Mouse (Mus musculus): ENCODE results near the gene Slc25a42. TPM values are rescaled to one million over a fixed set of nuclear protein-coding genes. Genes with fewer than 3 reads are reported as not detected.
A peak's percentile ranks its signal among the peaks of the same experiment; 100 is the strongest.

The Slc25a42 gene
- polyA plus RNA-seq, 1 experiment from 2014 or later, result 7.6 TPM

- H3K4me1 ChIP-seq (replicated peaks), result peaks cover 19% of the 10 kb centered on the region
- no peak overlapping the region for H3K4me2 ChIP-seq
- H3K27ac ChIP-seq, result no peak overlapping the region
- 68% methylated on average over 3 of the region's 3 CpGs for WGBS
- no peak overlapping the region for H3K9ac ChIP-seq
- no peaks in the 10 kb centered on the region for H3K27me3 ChIP-seq
- H3K4me3 ChIP-seq, result no peak overlapping the region
- no peaks in the 10 kb centered on the region for H3K9me3 ChIP-seq (replicated peaks)
- no peaks in the 10 kb centered on the region for H3K36me3 ChIP-seq
- no peak for ATAC-seq (replicated peaks; ENCODE audit: insufficient number of reproducible peaks, insufficient read depth, low FRiP score, low read depth)
These were observed 2.3 kb upstream of the Slc25a42 start for GRCm38 (mm10) chr8:70214411-70214810.

GRCm38 (mm10) chr8:70211726-70212111, 386 bp downstream of the Slc25a42 start:
- peaks cover 18% of the 10 kb centered on the region for H3K4me1 ChIP-seq (replicated peaks)
- peak overlapping the region; percentile 95 for H3K4me2 ChIP-seq
- H3K4me3 ChIP-seq, result peak overlapping the region; percentile 80
- H3K36me3 ChIP-seq, result no peaks in the 10 kb centered on the region
- H3K9me3 ChIP-seq (replicated peaks), result no peaks in the 10 kb centered on the region
- peak overlapping the region; percentile 83 for H3K9ac ChIP-seq
- under 1% methylated on average over 31 of the region's 31 CpGs for WGBS
- peak overlapping the region; percentile 83 for H3K27ac ChIP-seq
- ATAC-seq (replicated peaks; ENCODE audit: insufficient number of reproducible peaks, insufficient read depth, low FRiP score, low read depth), result no peak; the same call in 1 of the 2 replicates
- H3K27me3 ChIP-seq, result no peaks in the 10 kb centered on the region

DNA sequence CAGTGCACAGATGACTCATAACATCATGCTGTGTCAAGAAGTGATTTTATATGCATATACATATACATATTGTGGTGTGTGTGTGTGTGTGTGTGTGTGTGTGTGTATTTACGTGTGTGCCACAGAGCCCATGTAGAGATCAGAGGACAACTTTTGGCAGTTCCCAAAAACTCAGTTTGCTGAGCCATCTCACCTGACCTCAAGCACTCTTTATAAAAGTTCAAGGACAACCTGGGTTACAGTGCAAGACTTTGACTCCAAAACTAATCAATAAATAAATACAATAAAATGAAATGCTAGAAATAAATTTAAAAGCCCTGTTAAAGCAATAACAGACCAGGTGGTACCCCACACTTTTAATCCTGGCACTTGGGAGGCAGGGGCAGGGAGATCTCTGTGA, 830 bp downstream of the Slc25a42 start:
- H3K4me1 ChIP-seq (replicated peaks), result peaks cover 15% of the 10 kb centered on the region
- no peaks in the 10 kb centered on the region for H3K36me3 ChIP-seq
- ATAC-seq (replicated peaks; ENCODE audit: insufficient number of reproducible peaks, insufficient read depth, low FRiP score, low read depth), result no peak
- 81% methylated on average over 1 of the region's 1 CpGs for WGBS
- H3K27ac ChIP-seq, result no peak overlapping the region
- peak overlapping the region; percentile 80 for H3K4me3 ChIP-seq
- H3K4me2 ChIP-seq, result peak overlapping the region; percentile 95
- H3K9ac ChIP-seq, result peak overlapping the region; percentile 83
- no peaks in the 10 kb centered on the region for H3K9me3 ChIP-seq (replicated peaks)
- H3K27me3 ChIP-seq, result no peaks in the 10 kb centered on the region

GRCm38 (mm10) chr8:70210538-70210937, 1.6 kb downstream of the Slc25a42 start:
- H3K9ac ChIP-seq, result peak overlapping the region; percentile 20; the same call in 1 of the 2 replicates
- no peak for ATAC-seq (replicated peaks; ENCODE audit: insufficient number of reproducible peaks, insufficient read depth, low FRiP score, low read depth)
- 20% methylated on average over 8 of the region's 8 CpGs for WGBS
- H3K27me3 ChIP-seq, result no peaks in the 10 kb centered on the region
- H3K36me3 ChIP-seq, result no peaks in the 10 kb centered on the region
- H3K4me1 ChIP-seq (replicated peaks), result peaks cover 15% of the 10 kb centered on the region
- peak overlapping the region; percentile 95 for H3K4me2 ChIP-seq
- peak overlapping the region; percentile 57 for H3K27ac ChIP-seq
- H3K4me3 ChIP-seq, result peak overlapping the region; percentile 16
- no peaks in the 10 kb centered on the region for H3K9me3 ChIP-seq (replicated peaks)

DNA sequence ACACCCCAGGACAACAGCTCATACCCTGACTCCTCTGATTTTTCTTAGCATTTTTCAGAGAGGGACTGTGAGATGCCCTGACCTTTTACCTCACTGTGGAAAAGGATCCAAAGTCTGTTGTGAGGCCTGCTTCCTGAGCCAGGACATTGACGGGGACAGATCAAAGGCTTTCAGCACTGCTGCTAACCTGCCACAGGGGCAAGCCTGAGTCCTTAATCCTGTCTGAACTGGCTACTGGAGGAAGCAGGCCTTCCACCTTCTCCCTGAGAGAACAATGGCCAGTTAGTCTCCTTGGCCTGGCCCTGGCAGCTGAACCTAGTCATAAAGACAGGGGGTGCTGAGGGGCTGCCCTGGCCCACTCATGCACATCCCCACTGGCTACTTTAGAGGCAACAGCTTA, 4.0 kb downstream of the Slc25a42 start:
- WGBS, result 53% methylated on average over 1 of the region's 1 CpGs
- no peak overlapping the region for H3K4me2 ChIP-seq
- no peaks in the 10 kb centered on the region for H3K36me3 ChIP-seq
- ATAC-seq (replicated peaks; ENCODE audit: insufficient number of reproducible peaks, insufficient read depth, low FRiP score, low read depth), result no peak
- no peak overlapping the region for H3K4me3 ChIP-seq
- H3K9me3 ChIP-seq (replicated peaks), result no peaks in the 10 kb centered on the region
- no peak overlapping the region for H3K9ac ChIP-seq
- no peaks in the 10 kb centered on the region for H3K27me3 ChIP-seq
- H3K4me1 ChIP-seq (replicated peaks), result peaks cover 18% of the 10 kb centered on the region
- H3K27ac ChIP-seq, result no peak overlapping the region

DNA sequence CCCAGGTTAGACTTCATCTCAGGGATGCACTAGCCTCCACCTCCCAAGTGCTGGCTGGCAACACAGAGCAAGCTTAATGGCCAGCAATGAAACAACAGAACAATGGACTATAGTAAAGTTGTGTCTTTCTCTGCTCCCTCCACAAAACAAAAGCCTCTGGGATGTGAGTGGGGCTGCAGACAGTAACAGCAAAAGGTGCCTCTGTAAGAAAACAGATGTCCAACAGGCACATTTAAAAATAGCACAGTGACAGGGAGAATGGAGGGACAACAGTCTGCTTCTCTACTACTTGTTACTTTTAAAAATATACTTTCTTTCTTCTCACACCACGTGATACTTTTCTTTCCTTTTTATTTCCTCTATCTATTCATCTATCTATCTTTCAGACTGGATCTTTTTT, 7.3 kb downstream of the Slc25a42 start:
- Histone ChIP-seq H3K4me1 (replicated peaks) (peaks cover 8% of the 10 kb centered on the region), H3K9ac (no peak overlapping the region), H3K4me3 (no peak overlapping the region), H3K4me2 (peak overlapping the region; percentile 23; the same call in 1 of the 2 replicates), H3K36me3 (no peaks in the 10 kb centered on the region), H3K27me3 (no peaks in the 10 kb centered on the region), H3K9me3 (replicated peaks) (no peaks in the 10 kb centered on the region), H3K27ac (peak overlapping the region; percentile 85)
- no peak for ATAC-seq (replicated peaks; ENCODE audit: insufficient number of reproducible peaks, insufficient read depth, low FRiP score, low read depth)
- WGBS, result 21% methylated on average over 1 of the region's 1 CpGs

DNA sequence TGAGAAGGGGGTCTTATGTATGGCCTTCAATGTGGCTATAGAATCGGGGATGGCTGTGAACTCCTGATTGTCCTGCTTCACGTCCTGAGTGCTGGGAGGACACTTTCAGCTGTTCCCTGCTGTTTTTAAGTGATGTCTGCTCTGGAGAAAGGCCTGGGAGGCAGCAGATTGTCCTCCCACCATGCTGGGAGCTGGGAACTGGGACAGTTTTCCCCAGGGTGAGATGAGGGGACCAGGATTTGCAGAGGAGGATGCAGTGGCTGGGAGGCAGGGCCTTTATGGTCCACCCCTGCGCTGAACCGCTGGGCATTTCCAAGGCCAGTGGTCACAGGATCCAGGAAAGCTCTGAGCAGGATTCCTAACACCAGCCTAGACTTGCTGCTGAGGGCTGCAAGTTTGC, 9.0 kb downstream of the Slc25a42 start:
- no peak overlapping the region for H3K4me2 ChIP-seq
- no peaks in the 10 kb centered on the region for H3K27me3 ChIP-seq
- peaks cover 6% of the 10 kb centered on the region for H3K4me1 ChIP-seq (replicated peaks)
- H3K27ac ChIP-seq, result no peak overlapping the region
- no peak overlapping the region for H3K4me3 ChIP-seq
- ATAC-seq (replicated peaks; ENCODE audit: insufficient number of reproducible peaks, insufficient read depth, low FRiP score, low read depth), result no peak
- no peaks in the 10 kb centered on the region for H3K36me3 ChIP-seq
- no peak overlapping the region for H3K9ac ChIP-seq
- no peaks in the 10 kb centered on the region for H3K9me3 ChIP-seq (replicated peaks)
- 77% methylated on average over 4 of the region's 4 CpGs for WGBS

DNA sequence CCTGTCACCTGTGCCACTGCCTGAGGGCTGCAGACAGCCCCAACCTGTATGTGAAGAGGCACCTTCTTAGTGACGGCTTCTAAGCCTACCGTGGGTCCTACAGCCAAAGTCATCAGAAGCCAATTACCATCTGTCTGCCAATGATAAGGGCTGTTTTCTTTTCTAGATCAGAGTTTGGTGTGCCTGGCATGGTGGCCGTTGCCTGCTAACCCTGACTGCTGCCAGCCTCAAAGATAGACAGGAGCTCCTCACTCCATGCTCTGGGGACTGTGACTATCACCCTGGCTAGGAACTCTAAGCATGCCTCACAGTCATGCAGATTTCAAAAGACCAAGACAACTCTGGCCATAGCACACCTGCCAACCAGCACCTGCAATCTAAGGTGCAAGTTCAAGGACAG, 10.7 kb downstream of the Slc25a42 start:
- 56% methylated on average over 3 of the region's 3 CpGs for whole genome bisulfite sequencing
- Histone ChIP-seq H3K27ac (no peak overlapping the region), H3K9me3 (replicated peaks) (no peaks in the 10 kb centered on the region), H3K4me1 (replicated peaks) (peaks cover 5% of the 10 kb centered on the region), H3K4me3 (no peak overlapping the region), H3K9ac (no peak overlapping the region), H3K4me2 (no peak overlapping the region), H3K27me3 (no peaks in the 10 kb centered on the region), H3K36me3 (no peaks in the 10 kb centered on the region)
- ATAC-seq (replicated peaks; ENCODE audit: insufficient number of reproducible peaks, insufficient read depth, low FRiP score, low read depth), result no peak

DNA sequence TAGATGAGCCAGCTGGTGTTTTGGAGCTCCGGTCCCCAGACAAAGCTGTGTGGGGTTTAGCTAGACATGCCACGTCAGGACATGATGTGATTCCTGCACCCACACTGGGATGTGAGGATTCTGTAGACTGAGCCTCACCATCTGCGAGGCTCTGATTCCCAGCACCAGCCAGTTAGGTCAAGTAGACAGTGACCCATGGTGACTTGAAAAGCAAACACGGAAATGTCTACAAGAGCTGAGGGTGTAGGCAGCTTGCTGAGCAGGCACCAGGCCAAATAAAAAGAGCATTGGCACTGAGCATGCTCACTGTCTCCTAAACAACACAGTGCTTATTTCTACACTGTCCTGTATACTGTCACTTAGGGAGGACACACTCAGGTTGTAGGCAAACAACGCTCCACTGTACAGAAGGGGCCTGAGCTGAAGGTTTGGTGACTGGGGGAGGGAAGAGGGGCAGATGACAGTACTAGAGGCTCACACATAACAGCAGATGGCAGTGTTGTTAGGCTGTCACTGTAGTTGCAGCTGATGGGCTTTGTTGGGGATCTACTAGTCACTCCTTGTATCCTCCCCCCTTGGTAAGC, 11.9 kb downstream of the Slc25a42 start:
- 59% methylated on average over 5 of the region's 5 CpGs for WGBS
- peaks cover 5% of the 10 kb centered on the region for H3K4me1 ChIP-seq (replicated peaks)
- no peak overlapping the region for H3K9ac ChIP-seq
- no peaks in the 10 kb centered on the region for H3K9me3 ChIP-seq (replicated peaks)
- no peak overlapping the region for H3K4me3 ChIP-seq
- H3K27me3 ChIP-seq, result no peaks in the 10 kb centered on the region
- H3K4me2 ChIP-seq, result no peak overlapping the region
- no peak overlapping the region for H3K27ac ChIP-seq
- ATAC-seq (replicated peaks; ENCODE audit: insufficient number of reproducible peaks, insufficient read depth, low FRiP score, low read depth), result peak; percentile 40; the same call in 1 of the 2 replicates
- no peaks in the 10 kb centered on the region for H3K36me3 ChIP-seq

DNA sequence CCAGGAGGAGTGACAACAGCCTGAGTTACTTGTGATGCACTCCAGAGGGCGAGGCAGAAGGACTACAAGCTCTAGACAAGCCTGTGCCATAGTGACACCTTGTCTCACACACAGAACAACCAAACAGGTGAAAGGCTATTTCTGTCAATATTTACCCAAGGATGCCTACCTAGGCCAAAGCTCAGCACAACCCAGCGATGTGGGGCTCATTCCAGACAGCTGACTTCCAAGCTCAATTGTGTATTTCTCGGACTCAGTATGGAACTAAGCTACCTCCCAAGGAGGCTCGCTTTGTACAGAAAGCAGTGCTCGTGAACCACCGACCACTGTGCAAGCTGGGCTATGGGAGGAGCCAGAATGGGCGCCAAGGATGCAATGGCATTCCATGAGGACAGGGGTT, 14.5 kb downstream of the Slc25a42 start:
- Histone ChIP-seq H3K4me3 (no peak overlapping the region), H3K4me2 (no peak overlapping the region), H3K36me3 (no peaks in the 10 kb centered on the region), H3K9ac (no peak overlapping the region), H3K9me3 (replicated peaks) (no peaks in the 10 kb centered on the region), H3K27me3 (no peaks in the 10 kb centered on the region), H3K4me1 (replicated peaks) (no peaks in the 10 kb centered on the region), H3K27ac (no peak overlapping the region)
- WGBS, result 55% methylated on average over 7 of the region's 7 CpGs
- no peak for ATAC-seq (replicated peaks; ENCODE audit: insufficient number of reproducible peaks, insufficient read depth, low FRiP score, low read depth)

GRCm38 (mm10) chr8:70195762-70196161, 16.3 kb downstream of the Slc25a42 start:
- no peak overlapping the region for H3K4me3 ChIP-seq
- no peaks in the 10 kb centered on the region for H3K36me3 ChIP-seq
- H3K27ac ChIP-seq, result no peak overlapping the region
- H3K4me1 ChIP-seq (replicated peaks), result no peaks in the 10 kb centered on the region
- no peak overlapping the region for H3K4me2 ChIP-seq
- 81% methylated on average over 2 of the region's 2 CpGs for WGBS
- H3K9ac ChIP-seq, result no peak overlapping the region
- H3K27me3 ChIP-seq, result no peaks in the 10 kb centered on the region
- no peaks in the 10 kb centered on the region for H3K9me3 ChIP-seq (replicated peaks)
- ATAC-seq (replicated peaks; ENCODE audit: insufficient number of reproducible peaks, insufficient read depth, low FRiP score, low read depth), result no peak

DNA sequence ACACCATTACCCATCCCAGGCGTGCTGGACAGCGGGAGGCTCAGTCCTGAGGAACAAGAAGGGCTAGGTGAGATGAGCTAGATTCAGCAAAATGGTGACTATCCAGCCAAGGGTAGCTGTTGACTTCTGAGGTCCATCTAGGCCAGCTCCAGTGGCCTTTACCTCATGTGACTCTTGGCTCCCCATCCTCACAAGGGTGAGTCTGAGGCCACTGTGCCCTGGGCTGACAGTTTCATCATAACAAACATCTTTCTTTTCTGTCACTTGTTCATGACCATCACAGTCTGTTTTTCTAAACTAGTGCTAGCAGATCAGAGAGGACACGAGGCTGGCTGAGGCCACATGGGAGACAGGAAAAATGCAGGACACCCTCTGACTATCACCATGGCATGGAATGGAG, 17.9 kb downstream of the Slc25a42 start:
- Histone ChIP-seq H3K4me2 (no peak overlapping the region), H3K9me3 (replicated peaks) (no peaks in the 10 kb centered on the region), H3K27me3 (no peaks in the 10 kb centered on the region), H3K36me3 (no peaks in the 10 kb centered on the region; the same call in 1 of the 2 replicates), H3K4me3 (no peak overlapping the region), H3K4me1 (replicated peaks) (no peaks in the 10 kb centered on the region), H3K9ac (no peak overlapping the region), H3K27ac (no peak overlapping the region)
- ATAC-seq (replicated peaks; ENCODE audit: insufficient number of reproducible peaks, insufficient read depth, low FRiP score, low read depth), result no peak
- 82% methylated on average over 3 of the region's 3 CpGs for WGBS

Measured in heart, embryonic 15.5 days (tissue).